Mouse (Mus musculus) monocyte, adult 2 months (primary cell): ENCODE results near the gene Plppr2.

Source experiments
- DNase-seq, 2 experiments: peaks; one replicate each; pipeline ENCODE4 v3.0.0; 2022; ENCODE audit warnings: low spot score in 2 of 2, low read depth in 1 of 2

The Plppr2 gene

GRCm38 (mm10) chr9:21936692-21937570 lies at the start of gene Plppr2:
Plppr2 (plus strand) TSS chr9:21937033.
- peak; percentile 72 to 79 for DNase-seq

DNA sequence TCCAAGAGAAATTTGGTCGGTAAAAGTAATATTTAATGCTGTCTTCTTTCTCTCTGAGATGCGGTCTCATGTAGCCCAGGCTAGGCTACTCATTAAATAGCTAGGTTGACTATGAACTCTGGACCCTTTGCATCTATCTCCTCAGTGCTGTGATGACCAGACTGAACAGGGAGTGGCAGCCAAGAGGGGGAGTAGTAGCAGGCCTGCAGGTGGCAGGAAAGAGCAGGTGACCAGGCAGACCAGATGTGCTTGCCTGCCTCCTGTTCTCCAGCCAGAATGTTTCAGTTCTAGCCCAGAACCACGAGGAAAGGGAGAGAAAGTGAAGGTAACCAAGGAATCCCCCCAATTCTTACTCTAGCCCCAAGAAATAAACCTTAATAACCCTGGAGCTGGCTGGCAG lies 47.6 kb upstream of the Plppr2 start:
- DNase-seq: no peak

DNA sequence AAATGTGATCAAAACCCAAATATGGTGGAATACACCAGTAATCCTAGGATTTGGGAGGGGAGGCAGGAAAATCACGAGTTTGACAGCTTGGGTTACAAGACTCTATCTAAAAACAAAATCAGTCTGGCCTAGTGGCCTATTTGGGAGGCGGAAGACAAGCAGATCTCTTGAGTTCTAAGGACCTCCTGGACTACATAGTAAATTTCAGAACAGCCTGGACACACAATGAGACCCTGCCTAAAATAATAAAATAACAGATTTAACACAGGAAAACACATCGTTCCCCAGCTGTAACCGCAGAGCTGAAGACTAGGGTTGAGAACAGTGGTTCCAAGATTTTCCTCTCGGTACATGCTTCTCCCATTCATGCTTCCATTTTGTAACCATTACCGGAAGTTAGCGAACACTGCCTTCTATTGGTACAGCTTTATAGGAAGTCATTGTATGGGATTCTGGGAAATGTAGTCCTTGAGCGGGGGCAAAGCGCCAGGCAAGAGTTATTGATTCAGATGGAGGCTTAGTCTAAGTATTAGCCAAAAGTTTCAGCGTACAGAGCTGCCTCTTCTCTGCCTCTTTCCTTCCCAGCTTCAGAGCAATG lies 35.5 kb upstream of the Plppr2 start:
- DNase-seq: peak in 1 of 2 experiments; percentile 11

- DNase-seq: no peak
These were observed 32.8 kb upstream of the Plppr2 start for GRCm38 (mm10) chr9:21904031-21904430.

DNA sequence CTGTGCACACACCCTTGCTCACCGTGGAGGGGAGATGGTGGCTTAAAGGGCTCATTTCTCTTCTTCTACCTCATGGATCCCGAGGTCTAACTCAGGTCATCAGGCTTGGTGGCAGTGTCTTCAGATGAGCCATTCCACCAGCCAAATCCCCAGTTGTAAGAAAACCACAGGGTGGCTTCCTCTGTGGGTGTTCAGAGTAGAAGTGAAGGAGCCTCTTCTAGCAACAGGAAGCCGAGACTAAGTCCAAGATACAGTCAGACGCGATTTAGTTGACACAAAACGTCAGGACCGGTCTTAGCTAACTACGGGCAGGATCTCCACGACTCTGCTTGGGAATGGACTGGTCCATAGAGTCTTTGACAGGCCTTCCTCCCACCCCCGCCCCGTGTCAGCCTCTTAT lies 28.6 kb upstream of the Plppr2 start:
- no peak for DNase-seq

DNA sequence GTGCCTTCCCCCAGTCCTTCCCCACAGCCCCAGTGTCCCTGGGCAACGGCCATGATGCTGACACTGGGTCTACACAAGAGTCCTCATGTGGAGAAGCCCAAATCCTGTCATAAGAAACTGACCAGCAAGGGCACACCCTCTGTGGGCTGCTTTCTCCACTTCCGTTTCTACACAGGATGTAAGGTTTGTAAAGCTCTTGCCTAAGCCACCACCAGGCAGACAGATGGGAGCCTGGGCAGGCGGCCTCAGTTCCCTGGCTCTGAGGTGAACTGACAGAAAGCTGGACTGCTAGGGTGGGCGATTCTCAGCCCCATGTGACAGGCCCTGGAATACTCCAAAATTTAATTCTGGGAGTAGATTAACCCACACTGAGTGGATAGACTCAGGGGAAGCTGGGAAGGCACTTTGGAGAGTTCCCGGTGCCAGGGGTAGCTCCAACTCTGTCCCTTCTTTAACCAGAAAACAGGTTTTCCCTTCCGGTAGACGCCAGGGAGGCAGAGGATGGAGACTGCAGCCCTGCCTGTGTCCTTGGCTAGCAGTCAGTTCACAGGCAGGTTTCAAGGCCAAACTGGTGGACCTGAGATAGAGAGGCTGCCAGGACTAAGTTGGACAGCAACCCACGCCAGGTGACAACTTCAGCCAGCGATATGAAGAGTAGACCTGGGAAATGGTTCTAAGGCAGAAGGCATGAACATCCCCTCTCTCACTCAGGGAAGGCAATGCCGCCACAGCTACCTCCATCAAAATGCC lies 27.2 kb upstream of the Plppr2 start:
- DNase-seq: no peak

DNA sequence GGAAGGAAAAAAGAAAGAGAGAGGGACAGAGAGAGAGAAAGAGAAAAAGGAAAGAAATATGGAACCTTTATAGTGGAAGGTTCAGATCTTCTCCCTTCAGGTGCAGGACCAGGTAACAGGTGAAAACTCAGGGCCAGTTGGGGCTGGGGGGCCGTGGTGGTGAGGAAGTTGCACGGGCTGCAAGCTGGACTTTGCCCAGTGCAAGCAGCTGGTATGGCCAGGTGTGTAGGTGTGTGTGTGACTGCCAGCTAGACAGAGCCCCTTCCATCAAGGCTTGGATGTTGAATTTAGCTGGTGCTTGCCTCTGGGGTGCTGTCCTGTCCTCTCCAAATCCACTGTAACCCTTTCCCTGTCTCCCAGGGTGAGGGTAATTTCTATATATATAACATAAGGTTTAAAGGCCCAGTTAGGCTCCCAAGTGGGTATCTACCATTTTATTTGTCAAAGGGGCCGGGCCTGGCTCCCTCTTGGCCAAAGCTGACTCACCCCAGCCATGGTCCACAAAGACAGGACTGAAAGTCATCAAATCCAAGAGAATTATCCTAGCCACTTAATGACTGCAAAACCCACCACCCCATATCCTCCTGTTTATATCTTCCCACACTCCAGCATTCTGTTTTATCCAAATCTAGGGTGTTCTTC lies 19.9 kb upstream of the Plppr2 start:
- DNase-seq: no peak

GRCm38 (mm10) chr9:21917493-21918034 lies 19.3 kb upstream of the Plppr2 start:
- no peak for DNase-seq

DNA sequence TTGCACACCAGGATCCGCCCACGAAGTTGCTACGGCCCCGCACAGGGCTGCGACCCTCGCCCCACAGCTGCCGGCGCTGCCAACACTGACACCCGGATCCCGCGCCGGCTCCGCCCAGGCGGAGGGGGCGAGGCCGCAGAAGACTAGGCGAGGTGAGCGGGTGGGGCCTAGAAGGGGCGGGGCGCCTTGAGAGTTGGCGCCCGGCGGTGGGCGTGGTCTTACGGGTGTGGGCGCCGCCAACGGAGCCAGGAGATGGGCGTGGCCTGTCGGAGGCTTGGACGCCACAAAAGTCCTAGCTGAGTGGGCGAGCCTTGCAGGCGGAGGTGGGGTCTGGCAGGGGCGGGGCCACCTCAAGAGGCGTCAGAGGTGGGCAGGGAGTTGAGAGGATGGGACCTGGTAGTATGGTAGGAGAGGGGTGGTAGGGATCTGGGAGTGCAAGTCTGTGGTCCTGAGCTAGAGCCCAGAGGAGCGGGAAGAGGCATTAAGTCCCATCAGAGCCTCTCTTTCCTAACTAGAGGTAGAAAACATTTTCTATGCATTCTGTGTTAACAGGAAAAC lies 18.7 kb upstream of the Plppr2 start, which contains the start of gene Rab3d:
Rab3d (minus strand) TSS at position 158 of the 558 bp plus-strand sequence.
- DNase-seq: peak; percentile 71 to 76

GRCm38 (mm10) chr9:21918692-21919384 lies 18.0 kb upstream of the Plppr2 start:
- DNase-seq: no peak

DNA sequence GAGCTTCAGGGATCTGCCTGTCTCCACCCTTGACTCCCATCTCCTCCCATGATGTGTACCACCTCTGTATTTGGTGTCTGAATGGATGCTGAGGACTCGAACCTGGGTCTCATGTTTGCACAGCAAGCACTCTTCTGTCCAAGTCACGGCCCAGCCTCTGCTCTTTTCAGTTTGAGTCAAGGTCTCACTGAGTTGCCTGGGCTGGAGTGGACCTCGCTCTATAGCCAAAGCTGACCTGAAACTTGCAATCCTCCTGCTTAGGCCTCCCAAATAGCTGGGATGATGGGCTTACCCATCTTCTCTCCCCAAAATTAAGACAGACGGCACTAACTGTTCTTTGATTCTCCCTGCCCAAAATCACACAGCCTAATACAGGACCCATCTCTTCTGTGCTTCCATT lies 13.8 kb upstream of the Plppr2 start:
- DNase-seq: no peak

DNA sequence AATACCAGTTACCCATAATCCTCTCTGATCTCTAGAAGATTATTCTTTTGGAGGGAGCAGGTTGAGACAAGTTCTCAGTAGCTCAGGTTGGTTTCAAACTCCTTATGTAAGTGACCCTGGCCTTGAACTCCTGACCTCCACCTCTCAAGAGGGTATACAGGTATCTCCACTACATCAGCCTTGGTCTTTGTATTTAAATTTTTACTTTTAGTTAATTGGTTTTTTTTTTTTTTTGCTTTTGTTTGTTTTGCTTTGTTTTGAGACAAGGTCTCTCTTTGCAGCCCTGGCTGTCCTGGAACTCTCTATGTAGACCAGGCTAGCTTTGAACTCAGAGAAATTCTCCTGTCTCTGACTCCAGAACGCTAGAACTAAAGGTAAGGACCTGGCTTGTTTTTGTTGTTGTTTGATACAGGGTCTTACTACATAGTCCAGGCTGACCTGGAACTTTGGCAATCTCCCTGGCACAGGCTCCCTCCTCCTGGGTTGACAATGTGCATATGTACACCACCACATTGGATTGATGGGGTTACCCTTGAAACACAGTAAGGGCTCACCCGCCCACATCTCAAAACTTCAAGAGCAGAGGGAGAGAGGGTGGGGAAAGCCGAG lies 13.2 kb upstream of the Plppr2 start:
- no peak for DNase-seq

DNA sequence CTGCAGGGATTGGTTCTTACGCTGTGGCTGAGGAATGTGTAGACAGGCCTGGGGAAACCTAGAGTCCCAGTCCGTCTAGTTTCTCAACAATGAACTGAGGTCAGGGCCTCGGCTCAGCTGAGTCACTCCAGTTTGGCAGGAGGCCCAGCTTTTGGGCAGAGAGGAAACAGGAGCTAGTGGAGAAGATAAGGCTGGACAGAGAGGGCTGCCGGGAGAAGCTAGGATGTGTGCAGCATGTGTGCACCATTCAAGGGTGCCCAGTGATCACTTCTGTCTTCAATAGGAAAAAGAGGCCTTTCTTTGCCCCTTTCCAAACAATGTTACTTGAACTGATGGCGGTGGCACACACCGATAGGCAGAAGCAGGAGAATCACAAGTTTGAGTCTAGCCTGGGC lies 12.7 kb upstream of the Plppr2 start:
- DNase-seq: peak; percentile 66 to 79

GRCm38 (mm10) chr9:21925034-21925433 lies 11.8 kb upstream of the Plppr2 start:
- DNase-seq: no peak

GRCm38 (mm10) chr9:21925506-21925905 lies 11.3 kb upstream of the Plppr2 start:
- DNase-seq: no peak

- DNase-seq: no peak
These were observed 10.7 kb upstream of the Plppr2 start for GRCm38 (mm10) chr9:21926155-21926554.

- DNase-seq: no peak
These were observed 10.0 kb upstream of the Plppr2 start for GRCm38 (mm10) chr9:21926784-21927183.

GRCm38 (mm10) chr9:21927208-21927753 lies 9.6 kb upstream of the Plppr2 start, which contains the start of the genes Ccdc159 and Tmem205:
Ccdc159 (plus strand) TSS chr9:21927471.
Tmem205 (minus strand) TSS chr9:21927556.
- DNase-seq: peak; percentile 24 to 57

DNA sequence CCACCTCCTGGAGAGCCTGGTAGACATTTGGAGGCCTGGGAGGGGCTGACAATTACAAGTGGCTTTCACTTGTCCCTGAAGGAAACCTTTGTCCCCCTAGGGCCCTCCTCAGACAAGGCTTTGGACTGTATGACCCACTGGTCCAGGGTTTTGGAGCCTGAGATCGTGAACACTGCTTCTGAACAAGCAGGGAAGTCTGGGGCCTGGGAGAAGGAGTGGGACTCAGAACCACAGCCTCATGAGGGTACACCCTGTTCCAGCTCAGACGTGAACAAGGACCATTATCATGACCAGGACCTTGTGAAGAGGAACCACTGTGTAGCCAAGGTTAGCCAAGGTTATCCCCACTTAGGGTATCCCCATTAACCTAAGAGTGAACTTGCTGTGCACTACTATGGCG lies 7.6 kb upstream of the Plppr2 start:
- DNase-seq: no peak
